Mouse (Mus musculus) liver, adult 2 months (tissue): ENCODE results near the gene Cdh23. TPM values are rescaled to one million over a fixed set of nuclear protein-coding genes. Genes with fewer than 3 reads are reported as not detected.

Experiments used
- DNase-seq: peaks from one replicate; pipeline ENCODE4 v3.0.0-alpha.2; 2011; ENCODE audit warnings: low read depth, low spot score; ENCODE audit errors: extremely low read depth
- H3K27ac ChIP-seq: fragments of 200-500 bp; replicated peaks from 2 replicates; pipeline ENCODE4 v1.5.1; 2012; ENCODE audit warnings: low read depth, mild to moderate bottlenecking, control low read depth, inconsistent platforms, low read length; ENCODE audit not compliant: insufficient read depth
- H3K27me3 ChIP-seq: fragments of 200-500 bp; 2 replicates; pipeline ENCODE4 v1.6.1; 2012; ENCODE audit warnings: mild to moderate bottlenecking, moderate library complexity, low read length, inconsistent platforms; ENCODE audit not compliant: control insufficient read depth, insufficient read depth
- H3K36me3 ChIP-seq: fragments of 200-500 bp; 2 replicates; pipeline ENCODE4 v1.6.1; 2012; ENCODE audit warnings: low read length, inconsistent platforms; ENCODE audit not compliant: control insufficient read depth, insufficient read depth
- H3K4me1 ChIP-seq: fragments of 200-500 bp; 2 replicates; pipeline ENCODE4 v1.6.1; 2011; ENCODE audit warnings: low read length; ENCODE audit not compliant: control insufficient read depth, insufficient read depth
- H3K4me3 ChIP-seq: fragments of 200-500 bp; 2 replicates; pipeline ENCODE4 v1.5.1; 2011; ENCODE audit warnings: low read depth, mild to moderate bottlenecking, control low read depth, low read length, moderate library complexity; ENCODE audit not compliant: insufficient read depth
- H3K79me2 ChIP-seq: fragments of 200-500 bp; 2 replicates; pipeline ENCODE4 v1.6.1; 2012; ENCODE audit warnings: inconsistent platforms, mild to moderate bottlenecking, low read length, moderate library complexity; ENCODE audit not compliant: control insufficient read depth, insufficient read depth
- H3K9ac ChIP-seq: fragments of 200-500 bp; 2 replicates; pipeline ENCODE4 v1.6.1; 2012; ENCODE audit warnings: low read depth, mild to moderate bottlenecking, control low read depth, inconsistent platforms, low read length
- CTCF ChIP-seq: fragments of 200-500 bp; IDR thresholded peaks from 2 replicates; pipeline ENCODE4 v1.5.1; 2011; ENCODE audit warnings: low read depth, low read length, control low read depth
- POLR2A ChIP-seq: fragments of 200-500 bp; IDR thresholded peaks from 2 replicates; pipeline ENCODE4 v1.6.1; 2011; ENCODE audit warnings: low read length, control low read depth; ENCODE audit not compliant: insufficient read depth; ENCODE audit errors: extremely low read depth
- WGBS: fragments of 180-500 bp; shearing (Covaris S2); methylation state at CpG from one replicate; pipeline ENCODE4 v1.1.7; 2018; 5-methylcytosine and 5-hydroxymethylcytosine counted together
- polyA plus RNA-seq: library from polyadenylated mRNA; depleted of rRNA; stranded (reverse); fragments of >200 nt; gene quantifications from 2 replicates; pipeline ENCODE4 v1.2.3, GENCODE M21; 2012
- total RNA-seq: library from RNA; depleted of rRNA; stranded (reverse); fragments of >200 nt; gene quantifications from 2 replicates; pipeline ENCODE4 v1.2.3, GENCODE M21; 2014

The Cdh23 gene
- total and polyA plus RNA-seq, 2 experiments = not detected

DNA sequence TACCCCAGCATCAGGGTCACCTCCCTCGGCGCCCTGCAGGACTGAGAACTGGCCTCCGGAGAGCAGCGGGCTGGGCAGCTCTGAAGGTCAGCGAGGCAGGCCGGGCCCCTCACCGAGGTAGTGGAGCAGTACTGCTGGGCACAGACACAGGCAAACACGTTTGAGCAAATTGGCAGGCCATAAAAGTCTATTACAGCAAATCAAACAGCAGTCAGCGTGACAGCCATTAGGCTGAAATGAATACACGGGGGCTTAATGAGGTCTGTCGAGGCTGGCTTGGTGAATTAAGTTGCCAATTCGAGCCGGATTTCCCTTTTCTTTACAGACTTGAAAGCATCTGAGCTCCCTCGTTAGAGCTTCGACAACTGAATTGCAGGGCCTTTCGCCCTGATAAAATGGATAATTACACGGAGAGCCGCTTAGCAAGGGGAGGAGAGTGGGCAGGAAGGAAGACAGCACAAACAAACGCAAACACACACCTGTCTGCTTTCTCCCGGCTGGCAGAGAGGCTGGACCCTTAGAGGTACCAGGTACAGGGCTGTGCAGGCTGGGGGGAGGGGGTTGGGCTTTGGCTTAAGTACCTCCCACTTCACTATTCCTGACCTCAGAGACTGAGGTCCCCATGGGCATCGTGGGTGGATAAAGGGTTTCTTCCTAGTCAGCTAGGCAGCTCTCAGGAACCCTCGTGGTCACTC, 103.3 kb downstream of the Cdh23 start:
- no peak for TF ChIP-seq POLR2A
- no peak for TF ChIP-seq CTCF
- DNase-seq = no peak
- 24% methylated on average over 22 of the region's 22 CpGs for WGBS
- Histone ChIP-seq H3K9ac (no peak overlapping the region), H3K4me1 (no peaks in the 10 kb centered on the region), H3K27ac (no peak overlapping the region), H3K4me3 (no peak overlapping the region), H3K79me2 (no peaks in the 10 kb centered on the region), H3K27me3 (no peaks in the 10 kb centered on the region), H3K36me3 (no peaks in the 10 kb centered on the region)

GRCm38 (mm10) chr10:60591281-60591680, 105.0 kb downstream of the Cdh23 start:
- H3K9ac ChIP-seq = no peak overlapping the region
- DNase-seq = no peak
- WGBS = 78% methylated on average over 1 of the region's 1 CpGs
- H3K36me3 ChIP-seq = no peaks in the 10 kb centered on the region
- no peaks in the 10 kb centered on the region for H3K27me3 ChIP-seq
- TF ChIP-seq POLR2A (no peak), CTCF (no peak)
- no peaks in the 10 kb centered on the region for H3K79me2 ChIP-seq
- H3K4me3 ChIP-seq = no peak overlapping the region
- H3K4me1 ChIP-seq = no peaks in the 10 kb centered on the region
- no peak overlapping the region for H3K27ac ChIP-seq

DNA sequence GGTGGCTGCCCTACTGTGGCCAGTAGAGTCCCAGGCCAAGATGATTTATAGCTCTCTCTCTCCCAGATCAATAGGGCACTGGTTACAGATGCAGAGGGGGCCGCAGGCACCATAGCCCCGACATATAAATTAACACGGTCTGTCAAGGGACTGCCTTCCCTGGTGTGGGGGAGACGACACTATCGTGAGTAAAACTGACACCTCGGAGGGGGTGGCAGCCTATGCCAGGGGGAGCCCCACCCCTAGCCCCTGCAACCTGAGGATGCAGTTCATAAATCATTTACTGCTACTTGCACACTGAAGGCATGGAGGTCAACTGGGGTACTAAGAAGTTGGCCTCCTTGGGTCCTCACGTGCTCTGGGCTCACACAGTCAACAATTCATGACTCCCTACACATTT, 106.0 kb downstream of the Cdh23 start:
- DNase-seq = no peak
- Histone ChIP-seq H3K36me3 (no peaks in the 10 kb centered on the region), H3K4me3 (no peak overlapping the region), H3K79me2 (no peaks in the 10 kb centered on the region), H3K27me3 (no peaks in the 10 kb centered on the region), H3K4me1 (no peaks in the 10 kb centered on the region), H3K9ac (no peak overlapping the region), H3K27ac (no peak overlapping the region)
- TF ChIP-seq CTCF (no peak), POLR2A (no peak)
- 80% methylated on average over 7 of the region's 7 CpGs for WGBS

DNA sequence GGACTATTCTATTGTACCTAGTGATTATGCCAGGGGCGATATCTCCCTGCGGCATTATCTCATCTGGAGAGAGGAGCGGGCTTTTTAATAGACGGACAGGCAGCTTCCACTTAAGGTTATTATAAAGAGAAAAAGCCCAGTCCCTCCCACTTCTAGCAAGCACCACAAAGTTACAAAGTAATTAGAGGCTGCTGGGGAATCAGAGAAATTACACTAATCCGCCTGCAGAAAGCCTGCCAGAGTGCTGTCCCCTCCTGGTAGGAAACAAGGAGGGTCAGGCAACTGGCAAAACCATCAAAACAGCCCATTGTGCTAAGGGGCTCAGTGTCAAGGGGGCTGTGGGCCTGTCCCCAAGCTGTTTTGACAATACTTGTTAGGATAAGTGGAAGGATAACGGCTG, 110.6 kb downstream of the Cdh23 start:
- TF ChIP-seq POLR2A (no peak), CTCF (no peak)
- Histone ChIP-seq H3K79me2 (no peaks in the 10 kb centered on the region), H3K4me1 (no peaks in the 10 kb centered on the region), H3K4me3 (no peak overlapping the region), H3K9ac (no peak overlapping the region), H3K36me3 (no peaks in the 10 kb centered on the region), H3K27ac (no peak overlapping the region), H3K27me3 (no peaks in the 10 kb centered on the region)
- WGBS = 64% methylated on average over 6 of the region's 6 CpGs
- no peak for DNase-seq

GRCm38 (mm10) chr10:60582956-60583355, 113.3 kb downstream of the Cdh23 start:
- no peak for TF ChIP-seq POLR2A
- no peak for TF ChIP-seq CTCF
- Histone ChIP-seq H3K27me3 (no peaks in the 10 kb centered on the region), H3K9ac (no peak overlapping the region), H3K27ac (no peak overlapping the region), H3K4me1 (no peaks in the 10 kb centered on the region), H3K79me2 (no peaks in the 10 kb centered on the region), H3K36me3 (no peaks in the 10 kb centered on the region), H3K4me3 (no peak overlapping the region)
- DNase-seq = no peak
- WGBS = 84% methylated on average over 15 of the region's 15 CpGs

GRCm38 (mm10) chr10:60580666-60581065, 115.6 kb downstream of the Cdh23 start:
- Histone ChIP-seq H3K79me2 (no peaks in the 10 kb centered on the region), H3K27me3 (no peaks in the 10 kb centered on the region), H3K27ac (no peak overlapping the region), H3K36me3 (no peaks in the 10 kb centered on the region), H3K4me1 (no peaks in the 10 kb centered on the region), H3K4me3 (no peak overlapping the region), H3K9ac (no peak overlapping the region)
- no peak for TF ChIP-seq POLR2A
- TF ChIP-seq CTCF = no peak
- no peak for DNase-seq
- 90% methylated on average over 15 of the region's 15 CpGs for WGBS
